Mouse (Mus musculus) gastrocnemius, adult 2 months (tissue): ENCODE measurements around the gene Nacc2. TPM values are rescaled to one million over a fixed set of nuclear protein-coding genes. Genes with fewer than 3 reads are reported as not detected.

Source experiments
- DNase-seq: peaks from one replicate; pipeline ENCODE4 v3.0.0; 2022
- H3K27ac ChIP-seq: fragments of 200-600 bp; 2 replicates; pipeline ENCODE4 v1.8.1; 2022; ENCODE audit warnings: mild to moderate bottlenecking
- H3K4me3 ChIP-seq: fragments of 200-600 bp; 2 replicates; pipeline ENCODE4 v1.8.1; 2022; ENCODE audit warnings: mild to moderate bottlenecking, moderate library complexity
- CTCF ChIP-seq: fragments of 200-600 bp; IDR thresholded peaks from 2 replicates; pipeline ENCODE4 v1.8.1; 2022; ENCODE audit warnings: antibody characterized with exemption, mild to moderate bottlenecking, moderate library complexity
- intact Hi-C: fragments of 180-260 bp; cut with DNase I; formaldehyde crosslinking; loops from one replicate; pipeline ENCODE4 v1.15.1; 2025
- total RNA-seq, 2 experiments: library from RNA; stranded (reverse); gene quantifications; 2 replicates each; pipeline ENCODE4 v1.2.3; 2021

The Nacc2 gene
- total RNA-seq, 2 experiments from 2014 or later: 18.9 to 32.6 TPM

- DNase-seq: no peak
- intact Hi-C loops: no loop called here
- H3K4me3 ChIP-seq: no peak overlapping the region
- 0 out of 2 replicates have a peak overlapping the region, but pooled peaks have one; percentile 20 for H3K27ac ChIP-seq
- TF ChIP-seq CTCF: no peak
Observed at GRCm38 (mm10) chr2:26082883-26083282, 40.1 kb downstream of the Nacc2 start.

DNA sequence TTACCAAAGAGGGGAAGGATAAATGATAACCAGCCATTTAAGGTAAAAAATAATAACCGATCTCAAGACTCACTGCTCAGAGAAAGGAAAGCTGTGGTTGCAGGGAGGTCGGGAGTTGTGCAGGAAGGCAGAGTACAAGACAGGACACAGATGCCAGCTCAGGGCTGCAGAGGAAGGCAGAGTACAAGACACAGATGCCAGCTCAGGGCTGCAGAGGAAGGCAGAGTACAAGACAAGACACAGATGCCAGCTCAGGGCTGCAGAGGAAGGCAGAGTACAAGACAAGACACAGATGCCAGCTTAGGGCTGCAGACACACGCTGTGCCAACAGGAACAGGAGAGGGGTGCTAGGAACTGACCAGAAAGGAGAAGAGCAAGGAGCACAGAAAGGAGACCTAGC is 42.2 kb downstream of the Nacc2 start:
- TF ChIP-seq CTCF: no peak
- Histone ChIP-seq H3K4me3 (no peak overlapping the region), H3K27ac (no peak overlapping the region)
- intact Hi-C loops: no loop called here
- no peak for DNase-seq

DNA sequence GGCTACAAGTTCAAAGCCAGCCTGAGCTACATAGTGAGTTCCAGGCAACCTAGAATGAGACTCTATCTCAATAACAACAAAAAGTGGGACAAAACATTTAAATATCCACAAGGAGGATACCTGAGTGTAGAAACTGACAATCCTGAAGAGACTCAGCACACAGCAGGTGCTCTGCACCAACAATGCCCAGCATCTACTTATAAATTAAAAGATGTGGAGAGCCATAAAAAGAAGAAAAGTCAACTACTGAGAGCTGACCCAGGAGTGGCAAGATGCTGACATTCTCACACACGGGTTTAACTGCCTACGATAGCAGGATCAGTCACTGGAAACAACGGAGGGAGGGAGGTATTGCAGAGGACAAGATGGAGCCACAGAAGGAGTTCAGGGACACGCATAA is 43.6 kb downstream of the Nacc2 start:
- DNase-seq: no peak
- Histone ChIP-seq H3K4me3 (no peak overlapping the region), H3K27ac (no peak overlapping the region)
- intact Hi-C loops: no loop called here
- TF ChIP-seq CTCF: no peak

DNA sequence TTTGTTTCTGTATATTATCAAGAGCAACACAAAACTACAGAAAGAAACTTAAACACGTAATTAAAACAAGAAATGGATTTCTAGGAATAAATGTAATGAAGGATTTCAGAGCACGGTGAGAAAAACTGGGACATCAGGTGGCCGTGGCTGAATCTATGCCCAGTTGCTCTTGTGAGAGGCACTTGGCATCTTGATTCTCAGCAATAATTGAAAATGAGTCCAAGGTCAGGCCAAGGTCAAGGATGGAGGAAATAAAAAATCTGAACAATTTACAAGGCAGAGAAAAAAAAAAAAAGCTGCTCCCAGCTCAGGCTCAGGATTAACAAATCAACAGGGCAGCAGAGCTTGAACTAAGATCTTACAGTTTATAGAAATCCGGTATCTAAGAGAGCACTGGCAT is 46.0 kb downstream of the Nacc2 start:
- intact Hi-C loops: no loop called here
- Histone ChIP-seq H3K27ac (no peak overlapping the region), H3K4me3 (no peak overlapping the region)
- no peak for DNase-seq
- no peak for TF ChIP-seq CTCF

GRCm38 (mm10) chr2:26076121-26076520 is 46.9 kb downstream of the Nacc2 start:
- no peak for DNase-seq
- H3K4me3 ChIP-seq: no peak overlapping the region
- intact Hi-C loops: no loop called here
- no peak for TF ChIP-seq CTCF
- no peak overlapping the region for H3K27ac ChIP-seq

DNA sequence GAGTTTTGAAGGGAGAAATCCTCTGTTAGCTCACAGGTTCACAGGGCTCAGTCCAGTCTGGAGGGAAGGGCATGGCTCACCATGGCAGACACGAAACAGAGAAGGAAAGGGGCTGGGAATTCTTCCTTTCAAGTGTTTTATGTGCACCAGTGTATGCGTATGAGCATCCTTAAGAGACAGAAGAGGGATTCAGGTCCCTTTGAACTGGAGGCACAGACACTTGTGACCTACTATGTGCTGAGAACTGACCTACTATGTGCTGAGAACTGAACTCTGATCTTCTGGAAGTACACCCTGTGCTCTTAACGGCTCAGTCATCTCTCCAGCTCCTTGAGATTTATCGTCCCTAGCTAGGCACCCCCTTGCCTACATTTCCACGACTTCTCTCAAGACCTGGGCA is 48.5 kb downstream of the Nacc2 start:
- H3K27ac ChIP-seq: no peak overlapping the region
- intact Hi-C loops: no loop called here
- TF ChIP-seq CTCF: no peak
- no peak overlapping the region for H3K4me3 ChIP-seq
- no peak for DNase-seq

- intact Hi-C loops: no loop called here
- TF ChIP-seq CTCF: no peak
- no peak for DNase-seq
- Histone ChIP-seq H3K27ac (no peak overlapping the region; the same call in 1 of the 2 replicates), H3K4me3 (no peak overlapping the region)
Observed at GRCm38 (mm10) chr2:26068592-26068991, 54.4 kb downstream of the Nacc2 start.

- Histone ChIP-seq H3K27ac (peak overlapping the region; percentile 58), H3K4me3 (no peak overlapping the region)
- intact Hi-C loops: no loop called here
- no peak for TF ChIP-seq CTCF
- no peak for DNase-seq
Observed at GRCm38 (mm10) chr2:26068175-26068574, 54.8 kb downstream of the Nacc2 start.

DNA sequence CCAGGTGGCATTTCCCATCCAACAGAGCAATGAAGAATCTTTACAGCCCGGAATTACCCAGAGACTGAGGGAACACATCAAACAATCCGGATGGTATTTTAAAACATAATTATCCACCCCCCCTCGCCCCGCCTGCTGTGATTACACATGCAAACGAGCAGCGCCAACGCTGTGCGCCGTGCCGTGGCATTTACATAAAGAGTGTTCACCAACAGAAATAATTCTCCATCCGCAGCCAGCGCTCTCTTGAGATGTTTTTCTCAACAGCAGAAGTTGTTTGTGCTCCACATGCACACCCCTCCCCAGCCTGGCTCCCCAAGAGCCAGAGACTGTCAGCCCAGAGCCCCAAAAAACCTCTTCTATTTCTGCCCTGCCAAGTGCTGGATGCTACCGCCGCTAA is 56.5 kb downstream of the Nacc2 start:
- no peak for TF ChIP-seq CTCF
- intact Hi-C loops: no loop called here

GRCm38 (mm10) chr2:26062742-26063427 is 60.1 kb downstream of the Nacc2 start:
- no peak for TF ChIP-seq CTCF
- no peak for DNase-seq
- H3K4me3 ChIP-seq: no peak overlapping the region
- intact Hi-C loops: no loop called here
- H3K27ac ChIP-seq: no peak overlapping the region

More for the DNA sequence above, 56.5 kb downstream of the Nacc2 start:
- Histone ChIP-seq H3K27ac (0 out of 2 replicates have a peak overlapping the region, but pooled peaks have one; percentile 39), H3K4me3 (no peak overlapping the region)
- no peak for DNase-seq

GRCm38 (mm10) chr2:26062241-26062640 is 60.8 kb downstream of the Nacc2 start:
- no peak overlapping the region for H3K4me3 ChIP-seq
- intact Hi-C loops: no loop called here
- no peak overlapping the region for H3K27ac ChIP-seq
- no peak for DNase-seq
- TF ChIP-seq CTCF: no peak

DNA sequence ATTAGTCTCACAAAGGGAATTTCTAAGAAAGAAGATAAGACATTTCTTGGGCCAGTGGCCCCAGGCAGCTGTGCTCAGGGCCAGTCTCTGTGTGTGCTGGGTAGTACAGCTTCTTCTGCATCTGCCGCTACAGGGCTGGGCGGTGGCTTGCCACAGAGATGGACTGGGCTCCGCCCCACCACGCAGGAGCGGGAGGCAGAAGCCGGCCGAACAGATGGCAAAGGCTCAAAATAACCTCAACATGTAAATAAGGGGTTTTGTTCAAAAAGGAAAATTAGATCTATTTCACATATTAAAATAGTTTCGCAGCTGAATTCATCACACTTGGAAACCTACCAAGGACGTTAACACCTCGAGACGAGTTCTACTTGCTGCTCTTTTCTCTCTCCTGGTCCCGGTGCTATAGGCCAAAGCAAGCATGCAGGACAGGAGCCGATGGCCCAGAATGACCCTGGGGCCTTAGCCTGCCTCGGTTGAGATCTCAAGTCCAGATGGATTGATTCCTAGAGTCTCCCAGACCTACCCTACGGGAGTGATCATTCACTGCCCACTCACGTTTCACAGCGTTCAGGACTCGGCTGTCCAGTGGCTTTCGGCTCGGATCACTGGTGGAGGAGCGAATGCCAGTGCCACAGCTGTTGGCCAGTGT is 61.9 kb downstream of the Nacc2 start:
- DNase-seq: peak; percentile 33
- intact Hi-C loops: no loop called here
- TF ChIP-seq CTCF: no peak

DNA sequence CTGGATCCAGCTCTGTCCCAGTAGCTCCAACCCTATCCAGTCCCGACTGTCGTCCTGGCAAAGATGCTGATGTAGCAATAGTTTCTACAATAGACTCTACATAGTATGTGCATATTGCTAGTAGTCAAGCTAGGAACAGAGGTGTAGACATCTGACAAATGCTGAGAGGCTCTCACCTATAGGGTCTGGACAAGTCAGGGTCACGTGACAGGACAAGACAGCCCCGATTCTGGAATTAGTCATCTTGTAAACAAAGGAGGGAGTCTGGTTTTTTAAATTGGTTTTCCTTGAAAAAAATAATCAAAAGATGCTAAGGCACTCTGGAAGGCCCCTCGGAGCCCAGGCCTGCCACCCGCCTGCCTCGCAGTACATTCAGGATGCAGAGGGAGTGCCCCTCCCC is 66.0 kb downstream of the Nacc2 start:
- Histone ChIP-seq H3K27ac (no peak overlapping the region), H3K4me3 (no peak overlapping the region)
- no peak for DNase-seq
- no peak for TF ChIP-seq CTCF
- intact Hi-C loops: no loop called here

More for the DNA sequence above, 61.9 kb downstream of the Nacc2 start:
- no peak overlapping the region for H3K27ac ChIP-seq
- H3K4me3 ChIP-seq: no peak overlapping the region

- Histone ChIP-seq H3K27ac (no peak overlapping the region), H3K4me3 (no peak overlapping the region)
- intact Hi-C loops: no loop called here
- TF ChIP-seq CTCF: no peak
- no peak for DNase-seq
Observed at GRCm38 (mm10) chr2:26056226-26056625, 66.8 kb downstream of the Nacc2 start.
